8 mouse cellular contexts compared by ENCODE assay signal in the genomic region with DNA sequence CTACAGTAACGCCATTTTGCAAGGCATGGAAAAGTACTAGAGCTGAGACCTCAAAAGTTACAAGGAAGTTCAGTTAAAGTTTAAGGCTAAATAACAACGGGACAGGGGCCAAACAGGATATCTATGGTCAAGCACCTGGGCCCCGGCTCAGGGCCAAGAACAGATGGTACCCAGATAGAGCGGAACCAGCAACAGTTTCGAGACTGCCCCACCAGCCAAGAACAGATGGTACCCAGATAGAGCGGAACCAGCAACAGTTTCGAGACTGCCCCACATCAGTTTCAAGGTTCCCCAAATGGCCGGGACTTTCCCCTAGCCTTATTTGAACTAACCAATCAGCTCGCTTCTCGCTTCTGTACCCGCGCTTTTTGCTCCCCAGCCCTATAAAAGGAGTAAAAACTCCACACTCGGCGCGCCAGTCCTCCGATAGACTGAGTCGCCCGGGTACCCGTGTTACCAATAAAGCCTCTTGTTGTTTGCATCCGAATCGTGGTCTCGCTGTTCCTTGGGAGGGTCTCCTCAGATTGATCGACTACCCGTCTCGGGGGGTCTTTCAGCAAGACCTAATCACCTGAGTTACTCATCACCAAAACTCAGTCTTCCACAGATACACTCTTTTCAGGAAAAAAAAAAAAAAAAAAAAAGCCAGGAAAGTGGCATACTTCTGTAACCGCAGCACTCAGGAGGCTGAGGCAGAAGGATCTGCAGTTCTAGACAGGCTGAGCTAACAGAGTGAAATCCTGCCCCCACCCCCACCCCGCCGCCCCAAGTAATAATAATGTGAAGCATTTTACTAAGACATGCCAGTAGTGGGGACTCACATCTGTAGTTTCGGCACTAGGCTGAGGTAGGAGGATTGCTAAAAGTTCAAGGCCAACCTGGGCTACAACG. TPM values are rescaled to one million over a fixed set of nuclear protein-coding genes. Genes with fewer than 3 reads are reported as not detected.
DNase-seq lines count a peak whose midpoint lies in the region; ATAC-seq lines count a peak whose summit lies in the region.

No protein-coding gene starts in this region.

- H3K4me3 ChIP-seq in intestine, embryonic 16.5 days (ENCODE audit: low read length): peak overlapping the region; percentile 94
- H3K4me3 ChIP-seq in neural tube, embryonic 14.5 days (ENCODE audit: low read depth, low read length): peak overlapping the region; percentile 96

- peak overlapping the region; percentile 100 for H3K27ac ChIP-seq in intestine, embryonic 16.5 days (ENCODE audit: low read length)
- H3K27ac ChIP-seq in neural tube, embryonic 14.5 days (ENCODE audit: low read depth, low read length): no peak overlapping the region

- H3K27me3 ChIP-seq in intestine, embryonic 16.5 days (replicated peaks; ENCODE audit: control insufficient read depth, insufficient read depth, low read length): no peaks in the 10 kb centered on the region
- no peaks in the 10 kb centered on the region for H3K27me3 ChIP-seq in neural tube, embryonic 14.5 days (ENCODE audit: control insufficient read depth, insufficient read depth, low read length)

- no peak for ATAC-seq in intestine, embryonic 16.5 days
- no peak for ATAC-seq in neural tube, embryonic 14.5 days (ENCODE audit: low read depth)

- no peaks in the 10 kb centered on the region for H3K9me3 ChIP-seq in intestine, embryonic 16.5 days (ENCODE audit: control insufficient read depth, low read length)
- no peaks in the 10 kb centered on the region for H3K9me3 ChIP-seq in neural tube, embryonic 14.5 days (ENCODE audit: control insufficient read depth, low read length)

- DNase-seq in ovary, adult 18-20 months (ENCODE audit: low spot score): peak; percentile 55
- no peak for DNase-seq in ovary, postnatal 10 days (ENCODE audit: low spot score)
- peak; percentile 80 for DNase-seq in cerebellum, adult 9-10 months
- DNase-seq in gonadal fat pad, adult 2 months (ENCODE audit: low read depth): peak; percentile 58
- DNase-seq in lung, adult 18-20 months: peak; percentile 81 to 85
- no peak for DNase-seq in ovary, postnatal 36 days (ENCODE audit: low spot score)

- 85% methylated on average over 30 of the region's 30 CpGs for WGBS in intestine, embryonic 16.5 days
- 89% methylated on average over 30 of the region's 30 CpGs for WGBS in neural tube, embryonic 14.5 days

- H3K4me1 ChIP-seq in intestine, embryonic 16.5 days (ENCODE audit: control insufficient read depth, insufficient read depth, low read length): peaks cover 41% of the 10 kb centered on the region
- H3K4me1 ChIP-seq in neural tube, embryonic 14.5 days (ENCODE audit: control insufficient read depth, insufficient read depth, low read length): peaks cover 22% of the 10 kb centered on the region; the same call in 1 of the 2 replicates

- peak overlapping the region; percentile 73 for H3K4me2 ChIP-seq in intestine, embryonic 16.5 days (ENCODE audit: low read depth, low read length)
- peak overlapping the region; percentile 61 for H3K4me2 ChIP-seq in neural tube, embryonic 14.5 days (ENCODE audit: low read depth, low read length)

- no peaks in the 10 kb centered on the region for H3K36me3 ChIP-seq in intestine, embryonic 16.5 days (ENCODE audit: control insufficient read depth, insufficient read depth, low read length)
- H3K36me3 ChIP-seq in neural tube, embryonic 14.5 days (ENCODE audit: control insufficient read depth, insufficient read depth, low read length): no peaks in the 10 kb centered on the region

- peak overlapping the region; percentile 98 for H3K9ac ChIP-seq in intestine, embryonic 16.5 days (ENCODE audit: low read depth, low read length)
- H3K9ac ChIP-seq in neural tube, embryonic 14.5 days (replicated peaks; ENCODE audit: low read depth, low read length): no peak overlapping the region

RNA-seq across cellular contexts. Expression of gene Serinc3, which starts 2.0 kb away (rescaled TPM):
- 605 and 667 TPM in 2 replicates for polyA plus RNA-seq in gonadal fat pad, adult 2 months (2012; rRNA removed)
- 55.4 and 57.1 TPM in 2 replicates for polyA plus RNA-seq in intestine, embryonic 16.5 days (2015; fragmentation: Nextera tagmentation; extraction: Ambion mirVana)
- polyA plus RNA-seq in neural tube, embryonic 14.5 days (2014; fragmentation: Nextera tagmentation; extraction: Ambion mirVana): 39.0 and 44.3 TPM in 2 replicates

RNA-seq across cellular contexts. Expression of gene Pkig, which starts 15.3 kb away (rescaled TPM):
- 79.3 and 88.5 TPM in 2 replicates for polyA plus RNA-seq in gonadal fat pad, adult 2 months (2012; rRNA removed)
- polyA plus RNA-seq in intestine, embryonic 16.5 days (2015; fragmentation: Nextera tagmentation; extraction: Ambion mirVana): 115 and 122 TPM in 2 replicates
- polyA plus RNA-seq in neural tube, embryonic 14.5 days (2014; fragmentation: Nextera tagmentation; extraction: Ambion mirVana): 102 and 103 TPM in 2 replicates

RNA-seq across cellular contexts. Expression of gene Ttpal, which starts 40.8 kb away (rescaled TPM):
- polyA plus RNA-seq in gonadal fat pad, adult 2 months (2012; rRNA removed): 15.4 and 16.5 TPM in 2 replicates
- polyA plus RNA-seq in intestine, embryonic 16.5 days (2015; fragmentation: Nextera tagmentation; extraction: Ambion mirVana): 22.2 and 22.9 TPM in 2 replicates
- 45.5 and 57.1 TPM in 2 replicates for polyA plus RNA-seq in neural tube, embryonic 14.5 days (2014; fragmentation: Nextera tagmentation; extraction: Ambion mirVana)

Comparison
In these comparisons a context has a peak if more than half of its experiments do, and no peak if none do; other contexts are left out.
1. DNase-seq: peak in ovary, adult 18-20 months (single experiment), cerebellum, adult 9-10 months (single experiment), gonadal fat pad, adult 2 months (single experiment) and lung, adult 18-20 months (2 of 2); none in ovary, postnatal 10 days (single experiment) and ovary, postnatal 36 days (single experiment).
2. RNA of gene Serinc3, which starts 2.0 kb away (polyA plus RNA-seq): 605 to 667 TPM in gonadal fat pad, adult 2 months; 55.4 to 57.1 TPM in intestine, embryonic 16.5 days and 39.0 to 44.3 TPM in neural tube, embryonic 14.5 days; every median in the first group is over 10 times any median in the second.